Mouse (Mus musculus) heart, postnatal 10 days (tissue): ENCODE measurements around the gene Sap18b. TPM values are rescaled to one million over a fixed set of nuclear protein-coding genes. Genes with fewer than 3 reads are reported as not detected.
"Not testable (repeated sequence)": the region's sequence is repeated elsewhere in the genome, so short reads cannot be mapped to it uniquely, and the experiment has no call there.

Experiments used
- DNase-seq, 2 experiments: peaks; one replicate each; pipeline ENCODE4 v3.0.0; 2021
- intact Hi-C: fragments of 180-260 bp; cut with DNase I; formaldehyde crosslinking; loops from one replicate; pipeline ENCODE4 v1.15.1; 2025
- total RNA-seq, 2 experiments: library from RNA; stranded (reverse); gene quantifications; 2 replicates each; pipeline ENCODE4 v1.2.3; 2021

Gene Sap18b
- total RNA-seq, 2 experiments from 2014 or later, result 97.5 to 101 TPM

DNA sequence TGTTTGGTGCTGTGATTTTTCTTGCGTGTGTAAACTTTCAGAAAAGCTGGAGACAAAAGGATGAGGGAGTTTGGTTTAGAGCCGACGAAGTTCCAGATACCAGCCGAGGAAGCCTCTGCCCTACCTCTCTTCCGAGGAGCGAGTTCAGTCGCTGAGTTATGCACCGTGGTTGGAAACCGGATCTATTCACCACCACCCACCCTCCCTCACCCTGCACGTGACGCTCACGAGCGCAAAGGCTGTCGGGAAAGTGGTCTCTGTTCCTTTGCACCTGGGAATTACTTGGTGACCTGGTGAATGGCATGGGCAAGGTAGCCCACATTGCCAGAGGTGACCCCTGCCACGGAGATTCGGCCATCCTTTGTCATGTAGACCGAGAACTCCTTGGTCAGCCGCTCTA, 39.7 kb downstream of the Sap18b start:
- intact Hi-C loops, DNase-seq: not testable (repeated sequence)

DNA sequence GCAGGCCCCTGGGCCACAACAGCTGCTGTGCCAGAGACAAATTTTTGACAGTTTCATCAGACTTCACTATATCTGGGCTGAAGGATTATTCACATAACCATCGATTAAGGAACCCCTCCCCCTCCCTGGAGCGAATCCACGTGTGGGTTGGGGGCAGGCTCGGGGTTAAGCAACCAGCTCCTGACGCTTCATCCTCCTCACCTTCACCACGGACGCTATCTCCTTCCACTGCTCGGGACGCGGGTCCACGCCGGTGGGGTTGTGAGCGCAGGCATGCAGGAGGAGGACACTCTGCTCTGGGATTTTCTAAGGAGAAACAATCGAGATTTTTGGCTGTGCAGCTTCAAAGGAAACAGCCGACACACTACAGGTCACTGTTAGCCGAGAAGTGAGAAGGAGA, 46.5 kb downstream of the Sap18b start:
- intact Hi-C loops, result no loop called here
- DNase-seq, result no peak

DNA sequence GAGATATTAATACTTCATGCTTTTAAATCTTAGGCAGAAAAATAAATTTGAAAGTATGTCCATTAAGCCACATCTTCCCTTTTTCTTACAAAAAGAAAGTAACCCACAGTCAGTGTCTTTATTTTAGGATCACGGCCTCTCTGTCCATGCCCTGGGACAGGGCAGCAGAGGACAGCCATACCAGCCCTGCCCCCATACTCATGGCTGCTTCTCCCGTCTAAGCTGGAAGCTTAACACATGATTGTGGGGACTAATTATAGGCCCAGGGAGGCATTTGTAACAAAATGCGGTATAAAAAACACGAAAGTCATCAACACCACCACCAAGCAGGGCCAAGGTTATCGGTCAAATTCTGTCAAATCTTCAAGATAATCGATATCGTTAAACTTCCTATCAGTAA, 50.1 kb downstream of the Sap18b start:
- peak; percentile 61 to 63 for DNase-seq
- intact Hi-C loops, result no loop called here

Other genes starting within 250 kb of the Sap18b start
- not detected for gene Prss54, start 249.0 kb upstream of the Sap18b start, total RNA-seq
- gene Gins3, start 191.9 kb upstream of the Sap18b start, total RNA-seq, result 1 to 10 TPM; 1.9 to 2.8 TPM
- gene Ndrg4, start 148.4 kb upstream of the Sap18b start, total RNA-seq, result 100 to 1,000 TPM; 319 to 334 TPM
- 10 to 100 TPM; 10.2 to 12.5 TPM for gene Setd6, start 109.5 kb upstream of the Sap18b start, total RNA-seq
- gene Cnot1, start 17.9 kb upstream of the Sap18b start, total RNA-seq, result 100 to 1,000 TPM; 156 to 158 TPM
- gene Slc38a7, start 28.2 kb downstream of the Sap18b start, total RNA-seq, result 10 to 100 TPM in 1 of 2 experiments, 1 to 10 TPM in 1; 9.9 to 11.5 TPM
- 100 to 1,000 TPM; 638 to 661 TPM for gene Got2, start 63.2 kb downstream of the Sap18b start, total RNA-seq